Mouse (Mus musculus): ENCODE measurements around the gene Prpf31. TPM values are rescaled to one million over a fixed set of nuclear protein-coding genes. Genes with fewer than 3 reads are reported as not detected.

Gene Prpf31
- polyA plus RNA-seq, 1 experiment from 2014 or later = 150 TPM

GRCm38 (mm10) chr7:3643843-3644242, 14.1 kb downstream of the Prpf31 start:
- Histone ChIP-seq H3K9me3 (ENCODE audit: control insufficient read depth, low read length) (no peaks in the 10 kb centered on the region), H3K4me1 (ENCODE audit: control insufficient read depth, insufficient read depth, low read length) (peaks cover 21% of the 10 kb centered on the region), H3K4me3 (ENCODE audit: low read depth, low read length) (peak overlapping the region; percentile 32), H3K27ac (replicated peaks; ENCODE audit: low read depth, low read length) (no peak overlapping the region), H3K36me3 (ENCODE audit: control insufficient read depth, insufficient read depth, low read length) (peaks cover 6% of the 10 kb centered on the region; the same call in 1 of the 2 replicates), H3K9ac (ENCODE audit: low read length) (no peak overlapping the region), H3K4me2 (ENCODE audit: low read depth, severe bottlenecking) (peak overlapping the region; percentile 60), H3K27me3 (ENCODE audit: control insufficient read depth, insufficient read depth, low read length) (no peaks in the 10 kb centered on the region)
- no peak for DNase-seq (ENCODE audit: low spot score)
- WGBS = 22% methylated on average over 9 of the region's 9 CpGs
- no peak for ATAC-seq (ENCODE audit: insufficient number of reproducible peaks, low FRiP score, low TSS enrichment, low read depth)

- no peaks in the 10 kb centered on the region for H3K9me3 ChIP-seq (ENCODE audit: control insufficient read depth, low read length)
- ATAC-seq (ENCODE audit: insufficient number of reproducible peaks, low FRiP score, low TSS enrichment, low read depth) (no peak), DNase-seq (ENCODE audit: low spot score) (no peak)
- peaks cover 6% of the 10 kb centered on the region; the same call in 1 of the 2 replicates for H3K36me3 ChIP-seq (ENCODE audit: control insufficient read depth, insufficient read depth, low read length)
- no peak overlapping the region for H3K9ac ChIP-seq (ENCODE audit: low read length)
- H3K27me3 ChIP-seq (ENCODE audit: control insufficient read depth, insufficient read depth, low read length) = no peaks in the 10 kb centered on the region
- H3K27ac ChIP-seq (replicated peaks; ENCODE audit: low read depth, low read length) = no peak overlapping the region
- under 1% methylated on average over 11 of the region's 11 CpGs for WGBS
- H3K4me2 ChIP-seq (ENCODE audit: low read depth, severe bottlenecking) = peak overlapping the region; percentile 60
- H3K4me3 ChIP-seq (ENCODE audit: low read depth, low read length) = peak overlapping the region; percentile 32
- H3K4me1 ChIP-seq (ENCODE audit: control insufficient read depth, insufficient read depth, low read length) = peaks cover 21% of the 10 kb centered on the region
Measured at GRCm38 (mm10) chr7:3644348-3644671, 14.5 kb downstream of the Prpf31 start.

GRCm38 (mm10) chr7:3644672-3645487, 15.1 kb downstream of the Prpf31 start, which contains the start of gene Cnot3:
Gene Cnot3 (plus strand): TSS chr7:3645268.
- no peaks in the 10 kb centered on the region for H3K27me3 ChIP-seq (ENCODE audit: control insufficient read depth, insufficient read depth, low read length)
- DNase-seq (ENCODE audit: low spot score) (peak; percentile 96), ATAC-seq (ENCODE audit: insufficient number of reproducible peaks, low FRiP score, low TSS enrichment, low read depth) (peak; percentile 98)
- peaks cover 4% of the 10 kb centered on the region; the same call in 1 of the 2 replicates for H3K36me3 ChIP-seq (ENCODE audit: control insufficient read depth, insufficient read depth, low read length)
- H3K27ac ChIP-seq (replicated peaks; ENCODE audit: low read depth, low read length) = peak within 1 kb of the TSS; percentile 96
- peak within 1 kb of the TSS; percentile 88 for H3K4me2 ChIP-seq (ENCODE audit: low read depth, severe bottlenecking)
- peak within 1 kb of the TSS; percentile 99 for H3K9ac ChIP-seq (ENCODE audit: low read length)
- peaks cover 21% of the 10 kb centered on the region for H3K4me1 ChIP-seq (ENCODE audit: control insufficient read depth, insufficient read depth, low read length)
- H3K4me3 ChIP-seq (ENCODE audit: low read depth, low read length) = peak within 1 kb of the TSS; percentile 95
- no peaks in the 10 kb centered on the region for H3K9me3 ChIP-seq (ENCODE audit: control insufficient read depth, low read length)
- WGBS = under 1% methylated on average over 48 of the region's 58 CpGs

GRCm38 (mm10) chr7:3645488-3646025, 15.8 kb downstream of the Prpf31 start:
- peak overlapping the region; percentile 99 for H3K9ac ChIP-seq (ENCODE audit: low read length)
- no peaks in the 10 kb centered on the region for H3K27me3 ChIP-seq (ENCODE audit: control insufficient read depth, insufficient read depth, low read length)
- peak overlapping the region; percentile 95 for H3K4me3 ChIP-seq (ENCODE audit: low read depth, low read length)
- H3K27ac ChIP-seq (replicated peaks; ENCODE audit: low read depth, low read length) = peak overlapping the region; percentile 96
- ATAC-seq (ENCODE audit: insufficient number of reproducible peaks, low FRiP score, low TSS enrichment, low read depth) (peak; percentile 1; the same call in 1 of the 2 replicates), DNase-seq (ENCODE audit: low spot score) (peak; percentile 34)
- WGBS = under 1% methylated on average over 50 of the region's 58 CpGs
- no peaks in the 10 kb centered on the region for H3K9me3 ChIP-seq (ENCODE audit: control insufficient read depth, low read length)
- peaks cover 21% of the 10 kb centered on the region for H3K4me1 ChIP-seq (ENCODE audit: control insufficient read depth, insufficient read depth, low read length)
- peaks cover 4% of the 10 kb centered on the region; the same call in 1 of the 2 replicates for H3K36me3 ChIP-seq (ENCODE audit: control insufficient read depth, insufficient read depth, low read length)
- H3K4me2 ChIP-seq (ENCODE audit: low read depth, severe bottlenecking) = peak overlapping the region; percentile 88

GRCm38 (mm10) chr7:3646188-3646587, 16.4 kb downstream of the Prpf31 start:
- peaks cover 6% of the 10 kb centered on the region; the same call in 1 of the 2 replicates for H3K36me3 ChIP-seq (ENCODE audit: control insufficient read depth, insufficient read depth, low read length)

GRCm38 (mm10) chr7:3646641-3647040, 16.9 kb downstream of the Prpf31 start:
- Histone ChIP-seq H3K9me3 (ENCODE audit: control insufficient read depth, low read length) (no peaks in the 10 kb centered on the region), H3K36me3 (ENCODE audit: control insufficient read depth, insufficient read depth, low read length) (peaks cover 5% of the 10 kb centered on the region; the same call in 1 of the 2 replicates), H3K9ac (ENCODE audit: low read length) (peak overlapping the region; percentile 99), H3K4me1 (ENCODE audit: control insufficient read depth, insufficient read depth, low read length) (peaks cover 21% of the 10 kb centered on the region), H3K27me3 (ENCODE audit: control insufficient read depth, insufficient read depth, low read length) (no peaks in the 10 kb centered on the region), H3K27ac (replicated peaks; ENCODE audit: low read depth, low read length) (no peak overlapping the region), H3K4me3 (ENCODE audit: low read depth, low read length) (peak overlapping the region; percentile 95), H3K4me2 (ENCODE audit: low read depth, severe bottlenecking) (peak overlapping the region; percentile 88)
- WGBS = 76% methylated on average over 4 of the region's 4 CpGs
- ATAC-seq (ENCODE audit: insufficient number of reproducible peaks, low FRiP score, low TSS enrichment, low read depth) = no peak
- DNase-seq (ENCODE audit: low spot score) = no peak

More at GRCm38 (mm10) chr7:3646188-3646587, 16.4 kb downstream of the Prpf31 start:
- DNase-seq (ENCODE audit: low spot score) = no peak
- peaks cover 21% of the 10 kb centered on the region for H3K4me1 ChIP-seq (ENCODE audit: control insufficient read depth, insufficient read depth, low read length)
- no peaks in the 10 kb centered on the region for H3K9me3 ChIP-seq (ENCODE audit: control insufficient read depth, low read length)
- H3K27ac ChIP-seq (replicated peaks; ENCODE audit: low read depth, low read length) = no peak overlapping the region; the same call in 1 of the 2 replicates
- H3K4me3 ChIP-seq (ENCODE audit: low read depth, low read length) = peak overlapping the region; percentile 95
- no peaks in the 10 kb centered on the region for H3K27me3 ChIP-seq (ENCODE audit: control insufficient read depth, insufficient read depth, low read length)
- peak overlapping the region; percentile 88 for H3K4me2 ChIP-seq (ENCODE audit: low read depth, severe bottlenecking)
- H3K9ac ChIP-seq (ENCODE audit: low read length) = peak overlapping the region; percentile 99
- ATAC-seq (ENCODE audit: insufficient number of reproducible peaks, low FRiP score, low TSS enrichment, low read depth) = no peak
- WGBS = 31% methylated on average over 9 of the region's 9 CpGs

- Histone ChIP-seq H3K9me3 (ENCODE audit: control insufficient read depth, low read length) (no peaks in the 10 kb centered on the region), H3K9ac (ENCODE audit: low read length) (no peak overlapping the region), H3K27ac (replicated peaks; ENCODE audit: low read depth, low read length) (no peak overlapping the region), H3K36me3 (ENCODE audit: control insufficient read depth, insufficient read depth, low read length) (peaks cover 47% of the 10 kb centered on the region), H3K4me1 (ENCODE audit: control insufficient read depth, insufficient read depth, low read length) (no peaks in the 10 kb centered on the region), H3K4me3 (ENCODE audit: low read depth, low read length) (no peak overlapping the region), H3K4me2 (ENCODE audit: low read depth, severe bottlenecking) (no peak overlapping the region), H3K27me3 (ENCODE audit: control insufficient read depth, insufficient read depth, low read length) (no peaks in the 10 kb centered on the region)
- DNase-seq (ENCODE audit: low spot score) (no peak), ATAC-seq (ENCODE audit: insufficient number of reproducible peaks, low FRiP score, low TSS enrichment, low read depth) (no peak)
- WGBS = 98% methylated on average over 4 of the region's 4 CpGs
Measured at GRCm38 (mm10) chr7:3656966-3657365, 27.2 kb downstream of the Prpf31 start.

GRCm38 (mm10) chr7:3658578-3658977, 28.8 kb downstream of the Prpf31 start:
- H3K4me2 ChIP-seq (ENCODE audit: low read depth, severe bottlenecking) = no peak overlapping the region

More at GRCm38 (mm10) chr7:3658578-3658977, 28.8 kb downstream of the Prpf31 start:
- Histone ChIP-seq H3K27me3 (ENCODE audit: control insufficient read depth, insufficient read depth, low read length) (no peaks in the 10 kb centered on the region), H3K4me1 (ENCODE audit: control insufficient read depth, insufficient read depth, low read length) (no peaks in the 10 kb centered on the region), H3K9ac (ENCODE audit: low read length) (no peak overlapping the region), H3K4me3 (ENCODE audit: low read depth, low read length) (no peak overlapping the region), H3K27ac (replicated peaks; ENCODE audit: low read depth, low read length) (no peak overlapping the region), H3K9me3 (ENCODE audit: control insufficient read depth, low read length) (no peaks in the 10 kb centered on the region), H3K36me3 (ENCODE audit: control insufficient read depth, insufficient read depth, low read length) (peaks cover 39% of the 10 kb centered on the region)
- 97% methylated on average over 14 of the region's 14 CpGs for WGBS
- no peak for ATAC-seq (ENCODE audit: insufficient number of reproducible peaks, low FRiP score, low TSS enrichment, low read depth)
- DNase-seq (ENCODE audit: low spot score) = no peak
